Mouse (Mus musculus) E14TG2a.4 (cell line): ENCODE measurements around the gene Oas1c.

Experiments used
- CTCF ChIP-seq: conservative IDR thresholded peaks from 2 replicates; pipeline ENCODE4 v1.5.1; 2014; ENCODE audit warnings: low read length
- NANOG ChIP-seq: IDR thresholded peaks from 2 replicates; pipeline ENCODE4 v1.6.1; 2014; ENCODE audit warnings: borderline replicate concordance, low read length, mixed read lengths

DNA sequence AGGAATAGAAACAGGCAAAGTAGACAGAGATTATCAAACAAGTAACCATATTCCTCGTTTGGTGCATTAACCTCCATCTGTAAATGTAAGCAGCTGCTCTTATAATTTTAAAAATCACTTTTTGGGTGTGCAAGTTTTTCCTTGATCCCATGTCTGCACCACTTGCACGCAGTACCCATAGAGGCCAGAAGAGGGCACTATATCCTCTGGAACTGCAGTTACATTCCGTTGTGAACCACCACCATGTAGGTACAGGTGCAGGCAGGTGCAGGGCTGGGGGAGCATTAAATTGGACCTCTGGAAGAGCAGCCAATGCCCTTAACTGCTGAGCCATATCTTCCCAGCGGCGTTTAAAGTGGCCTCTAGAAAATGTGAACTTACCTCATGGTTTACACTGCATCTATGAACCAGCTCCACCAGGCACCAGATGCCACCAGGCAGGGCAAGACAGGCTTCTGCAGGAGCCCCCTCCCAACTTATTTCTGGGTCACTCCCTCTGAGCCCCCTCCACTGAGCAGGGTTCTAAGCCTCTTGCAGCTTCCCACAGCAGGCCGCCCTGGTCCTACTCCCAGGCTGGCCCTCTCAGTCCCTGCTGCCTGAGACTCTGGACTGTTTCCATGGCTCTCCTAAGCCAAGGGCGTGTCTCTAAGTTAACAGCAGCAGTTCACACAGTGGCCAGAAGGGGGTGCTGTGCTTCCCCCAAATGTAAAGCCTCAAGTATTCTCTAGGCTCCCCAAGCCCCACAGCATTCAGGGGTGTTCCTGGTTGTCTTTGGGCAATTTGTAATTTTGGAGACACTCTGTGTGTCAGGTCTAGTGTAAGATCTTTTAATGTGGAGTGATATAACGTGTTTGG is 24.6 kb upstream of the Oas1c start:
- TF ChIP-seq CTCF (peak; percentile 96), NANOG (no peak)
